Mouse (Mus musculus): ENCODE results near the gene Slc45a3. TPM values are rescaled to one million over a fixed set of nuclear protein-coding genes. Genes with fewer than 3 reads are reported as not detected.

Slc45a3 gene
- polyA plus RNA-seq, 1 experiment from 2014 or later = 5.9 TPM

DNA sequence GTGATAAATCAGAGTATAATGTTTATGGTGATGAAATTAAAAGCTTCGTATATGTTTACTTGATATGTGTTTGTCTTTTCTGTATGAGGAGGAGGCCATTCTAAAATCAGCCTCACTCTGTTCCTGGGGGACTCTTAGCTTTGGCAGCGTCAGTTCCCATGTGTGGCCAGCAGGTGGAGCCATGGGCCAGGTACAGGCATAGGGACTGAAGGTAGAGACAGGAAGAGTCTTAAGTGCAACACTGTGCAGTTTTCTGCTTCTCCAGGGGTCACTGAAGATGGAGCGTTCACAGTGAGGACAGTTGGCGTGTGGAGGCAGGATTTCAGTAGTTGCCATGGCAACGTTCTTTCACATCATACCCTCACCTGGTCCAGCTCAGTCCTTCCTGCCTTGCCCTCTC is 20.1 kb downstream of the Slc45a3 start:
- WGBS = 16% methylated on average over 5 of the region's 5 CpGs
- peak; percentile 51 for ATAC-seq (ENCODE audit: low read depth)
- H3K27me3 ChIP-seq = no peaks in the 10 kb centered on the region
- no peak overlapping the region for H3K9ac ChIP-seq
- no peak overlapping the region for H3K4me2 ChIP-seq
- H3K4me1 ChIP-seq (replicated peaks) = no peaks in the 10 kb centered on the region
- H3K9me3 ChIP-seq = no peaks in the 10 kb centered on the region
- no peak overlapping the region for H3K4me3 ChIP-seq
- no peak overlapping the region for H3K27ac ChIP-seq (replicated peaks)
- H3K36me3 ChIP-seq = no peaks in the 10 kb centered on the region

DNA sequence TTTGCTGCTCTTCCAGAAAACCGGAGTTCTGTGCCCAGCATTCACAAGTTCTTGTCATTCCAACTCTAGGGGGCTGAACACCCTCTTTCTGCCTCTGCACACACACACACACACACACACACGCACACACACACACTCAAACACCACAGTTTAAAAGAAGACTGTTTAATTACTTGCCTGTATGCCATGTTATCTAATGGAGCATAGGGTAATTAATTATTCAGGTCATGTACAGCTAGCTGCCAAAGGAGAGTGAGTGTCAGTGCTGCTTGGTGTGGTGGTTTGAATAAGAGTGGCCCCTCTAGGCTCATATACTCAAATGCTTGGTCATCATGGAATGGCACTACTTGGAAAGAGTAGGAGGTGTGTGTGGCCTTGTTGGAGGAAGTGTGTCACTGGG is 21.0 kb downstream of the Slc45a3 start:
- no peaks in the 10 kb centered on the region for H3K27me3 ChIP-seq
- H3K9me3 ChIP-seq = no peaks in the 10 kb centered on the region
- no peak overlapping the region for H3K4me3 ChIP-seq
- 85% methylated on average over 2 of the region's 2 CpGs for WGBS
- H3K27ac ChIP-seq (replicated peaks) = no peak overlapping the region
- H3K36me3 ChIP-seq = no peaks in the 10 kb centered on the region
- H3K9ac ChIP-seq = no peak overlapping the region
- no peaks in the 10 kb centered on the region for H3K4me1 ChIP-seq (replicated peaks)
- no peak overlapping the region for H3K4me2 ChIP-seq
- no peak for ATAC-seq (ENCODE audit: low read depth)

DNA sequence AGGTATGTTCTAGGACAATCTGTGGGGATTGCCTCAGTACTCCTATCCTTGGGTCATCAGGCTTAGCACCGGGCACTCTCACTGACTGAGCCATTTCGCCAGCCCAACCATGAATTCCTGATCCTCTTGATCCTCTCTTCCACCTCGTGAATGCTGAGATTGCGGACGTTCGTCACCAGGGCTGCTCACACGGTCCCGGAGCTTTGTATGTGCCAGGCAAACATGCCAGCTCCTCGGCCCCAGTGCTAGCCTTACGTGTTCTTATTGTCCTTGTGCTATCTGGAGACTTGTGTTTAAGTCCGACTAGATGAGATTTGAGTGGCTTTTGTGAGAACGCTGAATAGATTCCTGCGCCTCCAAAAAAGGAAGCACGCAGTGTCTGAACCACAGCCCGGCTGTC is 24.7 kb downstream of the Slc45a3 start:
- ATAC-seq (ENCODE audit: low read depth) = no peak
- Histone ChIP-seq H3K4me2 (no peak overlapping the region), H3K9me3 (no peaks in the 10 kb centered on the region), H3K4me3 (no peak overlapping the region), H3K27me3 (no peaks in the 10 kb centered on the region), H3K36me3 (no peaks in the 10 kb centered on the region), H3K27ac (replicated peaks) (no peak overlapping the region), H3K4me1 (replicated peaks) (no peaks in the 10 kb centered on the region), H3K9ac (no peak overlapping the region)
- WGBS = 81% methylated on average over 15 of the region's 15 CpGs

DNA sequence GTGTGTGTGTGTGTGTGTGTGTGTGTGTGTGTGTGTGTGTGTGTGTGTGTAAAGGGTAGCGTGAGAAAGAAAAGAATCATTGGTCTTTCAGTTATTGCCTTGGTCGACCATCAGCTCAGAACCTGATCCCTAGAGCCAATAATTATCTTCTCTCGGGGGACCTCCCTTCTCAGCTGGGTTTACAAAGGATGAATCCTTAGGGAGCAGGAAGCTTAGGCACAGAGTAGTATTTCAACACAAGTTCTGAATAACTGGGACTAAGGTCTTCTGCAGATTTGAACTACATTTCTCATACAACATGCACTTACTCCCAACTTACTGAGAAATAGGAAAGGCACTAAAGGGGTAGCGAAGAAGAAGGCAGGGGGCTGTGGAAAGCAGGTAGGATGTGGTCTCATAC is 26.7 kb downstream of the Slc45a3 start:
- Histone ChIP-seq H3K27ac (replicated peaks) (no peak overlapping the region), H3K4me1 (replicated peaks) (no peaks in the 10 kb centered on the region), H3K9ac (no peak overlapping the region), H3K9me3 (no peaks in the 10 kb centered on the region), H3K4me2 (no peak overlapping the region), H3K27me3 (no peaks in the 10 kb centered on the region), H3K4me3 (no peak overlapping the region), H3K36me3 (no peaks in the 10 kb centered on the region)
- no peak for ATAC-seq (ENCODE audit: low read depth)
- WGBS = 65% methylated on average over 4 of the region's 4 CpGs

DNA sequence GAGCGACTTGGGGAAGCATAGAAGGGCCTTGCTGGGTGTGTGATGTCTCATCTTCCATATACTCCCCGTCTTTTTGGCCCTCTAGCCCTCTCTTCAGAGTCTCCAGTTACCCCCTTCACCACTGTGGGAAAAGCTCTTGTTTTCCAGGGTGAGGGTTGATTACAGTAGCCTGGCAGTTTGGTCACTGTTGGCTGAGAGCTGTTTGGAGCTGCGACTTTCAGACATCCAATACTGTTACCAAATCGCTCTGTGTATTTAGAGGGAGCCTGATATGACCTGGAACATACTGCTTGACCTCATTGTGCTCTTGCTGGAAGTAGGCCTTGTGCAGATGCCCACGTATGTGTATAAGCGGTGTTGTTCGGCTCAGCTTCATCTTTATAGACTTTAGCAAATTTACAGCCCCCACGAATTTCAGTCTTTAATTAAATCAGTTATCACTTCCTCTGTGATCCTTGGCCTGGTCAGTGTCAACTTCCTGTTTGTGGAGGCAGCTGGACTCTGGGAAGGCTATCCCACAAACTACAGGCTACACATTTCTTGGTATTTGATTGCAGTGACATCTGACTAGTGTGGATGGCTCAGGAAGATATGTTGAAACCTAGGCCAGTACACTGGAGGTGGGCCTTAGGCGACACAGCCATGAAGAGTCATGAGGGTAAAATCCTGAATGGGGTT is 27.5 kb downstream of the Slc45a3 start:
- WGBS = 90% methylated on average over 9 of the region's 9 CpGs

DNA sequence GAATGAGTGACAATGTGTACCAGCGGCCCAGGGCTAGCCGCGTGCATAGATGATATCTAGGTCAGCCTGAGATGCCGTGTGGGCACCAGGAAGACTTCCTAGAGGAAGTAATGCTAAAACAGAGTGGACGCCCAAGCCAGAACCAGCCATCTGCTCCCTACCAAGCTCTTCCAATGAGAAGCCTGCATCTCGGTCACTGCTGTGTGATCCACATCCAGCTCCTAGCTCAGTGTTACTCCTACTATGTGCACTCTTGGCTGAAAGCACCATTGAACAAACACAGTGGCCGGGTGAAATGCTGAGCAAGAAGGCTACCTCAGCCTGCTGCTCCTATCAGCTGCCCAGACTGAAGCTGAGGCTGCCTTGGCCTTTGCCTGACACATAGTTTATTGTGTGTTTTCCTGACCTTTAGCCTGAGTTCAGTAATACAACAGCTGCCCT is 29.8 kb downstream of the Slc45a3 start:
- Histone ChIP-seq H3K27me3 (no peaks in the 10 kb centered on the region), H3K4me2 (no peak overlapping the region), H3K36me3 (no peaks in the 10 kb centered on the region), H3K4me1 (replicated peaks) (no peaks in the 10 kb centered on the region), H3K9me3 (no peaks in the 10 kb centered on the region), H3K27ac (replicated peaks) (no peak overlapping the region), H3K4me3 (no peak overlapping the region), H3K9ac (no peak overlapping the region)
- ATAC-seq (ENCODE audit: low read depth) = no peak
- 86% methylated on average over 7 of the region's 7 CpGs for WGBS

More for the DNA sequence above, 27.5 kb downstream of the Slc45a3 start:
- ATAC-seq (ENCODE audit: low read depth) = no peak
- H3K36me3 ChIP-seq = no peaks in the 10 kb centered on the region
- H3K9ac ChIP-seq = no peak overlapping the region
- no peaks in the 10 kb centered on the region for H3K9me3 ChIP-seq
- no peaks in the 10 kb centered on the region for H3K27me3 ChIP-seq
- no peak overlapping the region for H3K4me3 ChIP-seq
- no peak overlapping the region for H3K27ac ChIP-seq (replicated peaks)
- no peaks in the 10 kb centered on the region for H3K4me1 ChIP-seq (replicated peaks)
- no peak overlapping the region for H3K4me2 ChIP-seq

DNA sequence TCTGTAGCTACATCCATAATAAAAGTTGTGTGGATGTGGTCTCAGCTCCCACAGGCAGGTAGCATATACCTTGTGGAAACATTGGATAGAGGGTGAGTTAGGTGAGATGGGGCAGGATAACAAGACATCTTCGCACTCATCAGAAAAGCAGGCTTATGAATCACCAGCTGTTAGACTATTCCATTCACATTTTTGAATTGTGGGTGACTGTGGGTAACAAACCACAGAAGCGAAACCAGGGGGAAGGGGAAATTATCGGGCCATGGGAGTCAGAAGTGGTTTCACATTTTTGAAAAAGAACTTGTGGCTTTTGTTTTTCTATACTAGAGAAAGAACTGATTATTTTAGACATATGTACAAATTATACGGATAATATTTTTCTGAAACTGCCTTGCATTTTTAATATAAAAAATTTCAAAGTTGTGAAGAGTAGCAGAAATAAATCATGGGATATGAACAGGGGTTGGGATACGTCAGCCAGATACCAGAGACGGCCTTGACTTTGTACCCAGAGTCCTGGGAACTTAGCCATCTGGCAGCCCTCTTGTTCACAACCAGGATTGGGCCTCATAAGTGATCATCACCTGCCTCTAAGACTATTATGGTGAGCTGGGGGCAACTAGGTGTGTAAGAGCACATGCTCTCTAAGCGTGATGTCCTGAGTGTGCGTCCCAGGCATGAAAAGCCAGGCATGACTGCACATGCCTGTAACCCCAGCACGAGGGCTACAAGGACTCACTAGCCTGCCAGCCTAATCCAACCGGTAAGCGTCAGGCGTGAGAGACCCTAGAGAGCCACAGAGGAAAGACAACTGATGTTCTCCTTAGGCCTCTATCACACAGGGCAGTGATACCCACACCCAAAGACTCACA is 30.6 kb downstream of the Slc45a3 start:
- no peak for ATAC-seq (ENCODE audit: low read depth)
- Histone ChIP-seq H3K4me3 (no peak overlapping the region), H3K4me1 (replicated peaks) (no peaks in the 10 kb centered on the region), H3K9me3 (no peaks in the 10 kb centered on the region), H3K27ac (replicated peaks) (no peak overlapping the region), H3K4me2 (no peak overlapping the region), H3K27me3 (no peaks in the 10 kb centered on the region), H3K9ac (no peak overlapping the region), H3K36me3 (no peaks in the 10 kb centered on the region)
- 88% methylated on average over 12 of the region's 12 CpGs for WGBS

DNA sequence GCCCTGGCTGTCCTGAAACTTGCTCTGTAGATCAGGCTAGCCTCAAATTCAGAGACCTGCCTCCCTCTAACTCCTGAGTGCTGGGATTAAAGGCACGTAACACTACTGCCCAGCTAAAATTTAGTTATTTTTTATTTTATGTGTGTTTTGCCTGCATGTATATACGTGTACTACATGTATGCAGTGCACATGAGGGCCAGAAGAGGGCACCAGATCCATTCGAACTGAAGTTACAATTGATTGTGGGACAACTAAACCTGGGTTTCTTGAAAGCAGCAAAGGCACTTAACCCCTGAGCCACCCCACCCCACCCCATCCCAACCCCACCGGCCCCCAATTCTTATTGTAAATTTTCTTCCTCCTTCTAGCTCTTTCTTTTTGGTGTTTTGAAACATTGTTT is 32.3 kb downstream of the Slc45a3 start:
- ATAC-seq (ENCODE audit: low read depth) = no peak
- Histone ChIP-seq H3K4me1 (replicated peaks) (no peaks in the 10 kb centered on the region), H3K4me3 (no peak overlapping the region), H3K9me3 (no peaks in the 10 kb centered on the region), H3K36me3 (no peaks in the 10 kb centered on the region), H3K4me2 (no peak overlapping the region), H3K27me3 (no peaks in the 10 kb centered on the region), H3K9ac (no peak overlapping the region), H3K27ac (replicated peaks) (no peak overlapping the region)
- WGBS = 34% methylated on average over 4 of the region's 4 CpGs

DNA sequence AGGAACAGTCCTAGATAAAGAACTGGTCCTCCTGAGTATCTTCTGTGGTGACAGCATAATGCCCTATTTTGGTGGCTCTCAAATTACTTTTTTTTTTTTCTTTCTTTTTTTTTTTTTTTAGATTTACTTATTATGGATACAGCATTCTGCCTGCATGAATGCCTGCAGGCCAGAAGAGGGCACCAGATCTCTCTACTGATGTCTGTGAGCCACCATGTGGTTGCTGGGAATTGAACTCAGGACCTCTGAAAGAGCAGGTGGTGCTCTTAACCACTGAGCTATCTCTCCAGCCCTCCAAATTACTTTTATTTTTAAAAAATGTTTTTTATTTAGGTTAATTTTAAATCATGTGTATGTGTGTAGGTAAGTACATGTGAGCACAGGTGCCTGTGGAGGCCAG is 37.7 kb downstream of the Slc45a3 start:
- H3K4me1 ChIP-seq (replicated peaks) = no peaks in the 10 kb centered on the region
- no peak overlapping the region for H3K4me2 ChIP-seq
- H3K27me3 ChIP-seq = no peaks in the 10 kb centered on the region
- no peak overlapping the region for H3K4me3 ChIP-seq
- no peak overlapping the region for H3K9ac ChIP-seq
- no peak overlapping the region for H3K27ac ChIP-seq (replicated peaks)
- ATAC-seq (ENCODE audit: low read depth) = no peak
- H3K9me3 ChIP-seq = no peaks in the 10 kb centered on the region
- no peaks in the 10 kb centered on the region for H3K36me3 ChIP-seq

DNA sequence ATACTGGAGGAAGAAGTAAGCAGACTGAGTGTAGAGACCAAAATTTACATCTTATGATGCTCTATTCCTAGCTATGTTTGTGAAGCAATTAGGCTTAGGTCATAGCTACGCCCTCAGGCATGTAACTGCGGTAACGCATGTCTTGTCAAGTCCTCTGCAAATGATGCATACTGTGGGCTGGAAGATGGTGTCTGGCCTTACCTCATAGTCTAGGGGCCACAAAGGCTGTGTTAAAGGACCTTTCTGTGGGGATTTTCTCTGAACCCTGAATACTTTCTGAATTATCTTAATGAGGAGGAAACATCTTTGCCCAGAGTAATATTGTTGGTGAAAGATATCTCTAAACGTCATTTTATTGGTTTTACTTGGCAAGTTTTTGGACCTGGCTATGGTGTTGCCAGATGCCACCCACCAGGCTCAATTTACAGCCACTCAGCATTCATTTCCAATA is 39.1 kb downstream of the Slc45a3 start:
- Histone ChIP-seq H3K4me1 (replicated peaks) (peaks cover 6% of the 10 kb centered on the region), H3K27ac (replicated peaks) (no peak overlapping the region), H3K4me2 (no peak overlapping the region), H3K4me3 (no peak overlapping the region), H3K9me3 (no peaks in the 10 kb centered on the region), H3K9ac (no peak overlapping the region), H3K27me3 (no peaks in the 10 kb centered on the region), H3K36me3 (no peaks in the 10 kb centered on the region)
- WGBS = 77% methylated on average over 4 of the region's 4 CpGs
- no peak for ATAC-seq (ENCODE audit: low read depth)

DNA sequence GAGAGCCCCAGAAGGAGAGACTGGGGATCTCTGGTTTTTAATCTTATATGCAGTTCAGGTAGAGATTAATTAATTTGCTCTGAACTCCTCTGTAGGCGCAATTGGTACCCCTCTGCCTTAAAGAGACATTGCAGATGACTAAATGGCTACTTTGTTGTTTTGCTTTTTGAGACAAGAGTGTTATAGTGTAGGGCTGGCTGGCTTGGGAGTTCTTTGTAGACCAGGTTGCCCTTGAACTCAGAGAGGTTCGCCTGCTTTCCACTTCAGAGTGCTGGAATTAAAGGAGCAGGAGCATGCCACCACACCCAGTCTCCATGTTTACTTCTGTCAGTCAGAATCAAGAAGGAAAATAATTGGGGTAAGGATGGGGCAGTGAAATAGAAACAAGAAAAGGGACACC is 40.3 kb downstream of the Slc45a3 start:
- no peak for ATAC-seq (ENCODE audit: low read depth)
- WGBS = 76% methylated on average over 2 of the region's 2 CpGs
- H3K36me3 ChIP-seq = no peaks in the 10 kb centered on the region
- no peaks in the 10 kb centered on the region for H3K27me3 ChIP-seq
- H3K9me3 ChIP-seq = no peaks in the 10 kb centered on the region
- H3K27ac ChIP-seq (replicated peaks) = no peak overlapping the region
- no peak overlapping the region for H3K9ac ChIP-seq
- H3K4me3 ChIP-seq = no peak overlapping the region
- H3K4me1 ChIP-seq (replicated peaks) = peaks cover 6% of the 10 kb centered on the region
- H3K4me2 ChIP-seq = no peak overlapping the region

DNA sequence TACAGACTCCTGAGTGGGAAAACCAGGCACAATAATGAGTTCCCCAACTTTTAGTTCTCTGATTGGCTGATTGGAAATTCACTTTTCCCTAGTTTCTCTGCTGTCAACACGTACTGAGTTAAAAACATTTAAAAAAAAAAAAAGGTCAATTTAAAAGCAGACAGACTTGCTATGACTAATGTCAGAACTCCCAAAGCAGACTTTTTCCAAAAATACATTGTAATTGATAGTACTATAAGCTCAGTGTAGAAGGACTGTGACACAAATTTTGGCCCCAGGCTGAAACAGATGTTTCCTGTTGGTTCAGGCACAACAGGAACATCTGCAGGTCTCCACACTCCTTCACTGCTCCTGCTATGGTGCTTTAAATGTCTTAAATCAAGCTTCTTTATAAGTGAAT is 41.0 kb downstream of the Slc45a3 start:
- 72% methylated on average over 1 of the region's 1 CpGs for WGBS
- Histone ChIP-seq H3K9me3 (no peaks in the 10 kb centered on the region), H3K4me1 (replicated peaks) (peaks cover 13% of the 10 kb centered on the region), H3K27me3 (no peaks in the 10 kb centered on the region), H3K36me3 (no peaks in the 10 kb centered on the region), H3K9ac (no peak overlapping the region), H3K4me3 (no peak overlapping the region), H3K27ac (replicated peaks) (no peak overlapping the region), H3K4me2 (no peak overlapping the region)
- ATAC-seq (ENCODE audit: low read depth) = no peak

All from neural tube, embryonic 13.5 days (tissue).